Mouse (Mus musculus) forebrain, embryonic 14.5 days (tissue): ENCODE results near the gene Rfxank. TPM values are rescaled to one million over a fixed set of nuclear protein-coding genes. Genes with fewer than 3 reads are reported as not detected.

ENCODE experiments used
- ATAC-seq: fragments of 200-750 bp; cut with Nextera tagmentation; 2 replicates; pipeline ENCODE4 v1.8.0; 2017; ENCODE audit warnings: mild to moderate bottlenecking, moderate library complexity
- DNase-seq: peaks from one replicate; pipeline ENCODE4 v3.0.0-alpha.2; 2015; ENCODE audit warnings: low spot score
- H3K27ac ChIP-seq: fragments of 300-500 bp; sonication (generic); 2 replicates; pipeline ENCODE4 v1.5.1; 2014; ENCODE audit warnings: low read depth, mild to moderate bottlenecking, control low read depth, low read length, moderate library complexity
- H3K27me3 ChIP-seq: fragments of 300-500 bp; sonication (generic); replicated peaks from 2 replicates; pipeline ENCODE4 v1.6.1; 2014; ENCODE audit warnings: low read length, control low read depth, mixed read lengths; ENCODE audit not compliant: control insufficient read depth, insufficient read depth
- H3K36me3 ChIP-seq: fragments of 300-500 bp; sonication (generic); 2 replicates; pipeline ENCODE4 v1.6.1; 2014; ENCODE audit warnings: low read length, control low read depth; ENCODE audit not compliant: control insufficient read depth, insufficient read depth
- H3K4me1 ChIP-seq: fragments of 300-500 bp; sonication (generic); 2 replicates; pipeline ENCODE4 v1.6.1; 2014; ENCODE audit warnings: antibody characterized with exemption, low read length, control low read depth; ENCODE audit not compliant: control insufficient read depth, insufficient read depth
- H3K4me2 ChIP-seq: fragments of 300-500 bp; sonication (generic); 2 replicates; pipeline ENCODE4 v1.6.1; 2014; ENCODE audit warnings: mild to moderate bottlenecking, control low read depth, low read length
- H3K4me3 ChIP-seq: fragments of 300-500 bp; sonication (generic); 2 replicates; pipeline ENCODE4 v1.5.1; 2014; ENCODE audit warnings: low read depth, low read length, control low read depth
- H3K9ac ChIP-seq: fragments of 300-500 bp; sonication (generic); 2 replicates; pipeline ENCODE4 v1.6.1; 2014; ENCODE audit warnings: mild to moderate bottlenecking, low read length, control low read depth, moderate library complexity
- H3K9me3 ChIP-seq: fragments of 300-500 bp; sonication (generic); replicated peaks from 2 replicates; pipeline ENCODE4 v1.6.1; 2016; ENCODE audit warnings: low read length, control low read depth, mixed read lengths; ENCODE audit not compliant: control insufficient read depth
- WGBS: fragments of 180-500 bp; shearing (Covaris S2); extraction: QIAGEN DNeasy Blood & Tissue Kit; methylation state at CpG from one replicate; pipeline ENCODE4 v1.1.7; 2014; 5-methylcytosine and 5-hydroxymethylcytosine counted together
- polyA plus RNA-seq: library from polyadenylated mRNA; unstranded; fragments of >200 nt; fragmentation: Nextera tagmentation; extraction: Ambion mirVana; gene quantifications from 2 replicates; pipeline ENCODE4 v1.2.1, GENCODE M21; 2014

Rfxank gene
- 8.7 and 9.2 TPM in 2 replicates for polyA plus RNA-seq

DNA sequence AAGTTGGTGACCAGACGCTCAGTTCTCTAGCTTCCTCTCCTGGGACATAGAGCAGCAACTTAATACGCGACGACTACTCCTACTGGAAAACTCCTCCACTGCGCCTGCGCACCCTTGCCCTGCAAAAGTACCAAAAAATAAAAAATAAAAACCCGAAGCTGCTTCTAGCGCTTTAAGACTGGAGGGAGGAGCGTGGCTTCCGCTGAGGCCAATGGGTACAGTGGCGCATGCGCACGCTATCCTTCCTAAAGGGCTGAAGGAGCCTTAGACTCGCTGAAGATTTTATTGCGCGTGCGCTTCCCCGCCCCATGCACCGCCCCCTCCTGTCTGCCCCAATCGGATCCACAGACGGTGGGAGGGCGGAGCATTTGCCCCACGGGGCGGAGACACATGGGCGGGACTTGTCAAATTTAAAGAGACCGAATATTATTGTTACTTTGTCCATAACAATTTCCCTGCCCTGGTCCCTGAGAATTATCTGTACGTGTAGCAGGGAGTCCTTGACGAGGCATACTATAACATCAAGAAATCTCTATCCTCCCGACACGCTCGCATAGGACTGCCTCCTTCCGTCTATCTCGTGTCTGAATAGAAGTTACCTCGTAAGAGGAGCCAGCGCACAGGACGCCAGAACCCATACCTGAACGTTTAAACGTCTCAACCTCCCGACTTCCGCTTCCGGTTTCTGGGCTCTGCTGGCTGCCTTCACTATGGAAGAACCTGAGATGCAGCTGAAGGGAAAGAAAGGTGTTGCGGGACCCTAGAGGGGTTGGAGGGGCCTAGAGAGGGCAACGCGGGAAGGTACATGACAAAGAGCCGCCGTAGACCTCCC, at the start of gene Rfxank, which contains the start of the genes Borcs8 and Mef2b:
Gene Rfxank (minus strand): TSS at position 129 of the 832 bp plus-strand sequence.
Gene Borcs8 (plus strand): TSS at position 474 of the 832 bp plus-strand sequence.
Gene Mef2b (plus strand): TSS at position 686 of the 832 bp plus-strand sequence.
- Histone ChIP-seq H3K4me1 (peaks cover 18% of the 10 kb centered on the region), H3K9me3 (no peaks in the 10 kb centered on the region), H3K4me2 (peak within 1 kb of the TSS; percentile 67), H3K27ac (peak within 1 kb of the TSS; percentile 80), H3K4me3 (peak within 1 kb of the TSS; percentile 71), H3K9ac (peak within 1 kb of the TSS; percentile 79), H3K27me3 (no peaks in the 10 kb centered on the region), H3K36me3 (peaks cover 46% of the 10 kb centered on the region)
- WGBS, result under 1% methylated on average over 46 of the region's 46 CpGs
- ATAC-seq (peak; percentile 98), DNase-seq (peak; percentile 100)

DNA sequence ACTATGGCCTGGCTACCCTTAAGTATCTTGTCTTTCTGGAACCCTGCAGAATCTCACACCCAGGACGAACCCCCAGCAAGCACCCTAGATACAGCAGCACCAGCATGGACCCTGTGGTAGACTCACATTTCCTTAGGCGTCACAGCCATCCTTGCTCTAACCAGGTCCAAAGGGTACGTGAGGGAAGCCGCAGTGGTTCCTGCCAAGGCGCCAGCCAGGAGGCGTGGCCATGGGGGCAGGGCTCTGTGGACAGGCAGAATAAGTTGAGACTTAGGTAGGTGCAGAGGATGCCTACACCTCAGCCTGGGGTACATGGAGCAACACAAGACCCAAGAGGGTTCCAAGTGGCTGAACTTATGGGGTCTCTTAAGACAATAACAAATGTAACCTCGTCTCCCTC, 49.8 kb upstream of the Rfxank start:
- H3K4me3 ChIP-seq, result no peak overlapping the region
- DNase-seq, result no peak
- no peaks in the 10 kb centered on the region for H3K27me3 ChIP-seq
- H3K9me3 ChIP-seq, result no peaks in the 10 kb centered on the region
- WGBS, result 68% methylated on average over 7 of the region's 7 CpGs
- no peak for ATAC-seq
- no peaks in the 10 kb centered on the region for H3K4me1 ChIP-seq
- H3K36me3 ChIP-seq, result no peaks in the 10 kb centered on the region
- no peak overlapping the region for H3K27ac ChIP-seq
- no peak overlapping the region for H3K4me2 ChIP-seq
- no peak overlapping the region for H3K9ac ChIP-seq

DNA sequence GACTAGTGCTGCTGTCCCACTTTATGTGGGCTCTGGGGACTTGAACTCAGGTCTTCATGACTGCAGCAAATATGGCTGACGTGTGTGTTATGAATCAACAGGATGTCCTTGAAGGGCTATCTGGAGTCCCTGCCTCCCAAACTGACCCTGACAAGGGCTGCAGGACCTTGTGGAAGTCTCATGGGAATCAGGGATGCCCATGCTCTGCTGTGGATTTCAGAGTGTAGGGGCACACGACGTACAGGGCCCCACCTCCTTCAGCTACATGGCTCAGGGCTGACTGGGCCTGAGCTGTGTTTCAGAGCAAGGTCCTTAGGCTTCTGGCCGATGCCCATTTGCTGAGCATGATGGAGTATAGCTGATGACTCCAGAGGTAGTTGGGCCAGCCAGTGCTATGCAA, 44.2 kb upstream of the Rfxank start:
- no peak overlapping the region for H3K4me2 ChIP-seq
- H3K36me3 ChIP-seq, result peaks cover 27% of the 10 kb centered on the region
- H3K9ac ChIP-seq, result no peak overlapping the region
- ATAC-seq, result no peak
- H3K4me3 ChIP-seq, result no peak overlapping the region
- H3K27ac ChIP-seq, result no peak overlapping the region
- H3K9me3 ChIP-seq, result no peaks in the 10 kb centered on the region
- 91% methylated on average over 4 of the region's 4 CpGs for WGBS
- no peaks in the 10 kb centered on the region for H3K4me1 ChIP-seq
- H3K27me3 ChIP-seq, result no peaks in the 10 kb centered on the region
- DNase-seq, result no peak

DNA sequence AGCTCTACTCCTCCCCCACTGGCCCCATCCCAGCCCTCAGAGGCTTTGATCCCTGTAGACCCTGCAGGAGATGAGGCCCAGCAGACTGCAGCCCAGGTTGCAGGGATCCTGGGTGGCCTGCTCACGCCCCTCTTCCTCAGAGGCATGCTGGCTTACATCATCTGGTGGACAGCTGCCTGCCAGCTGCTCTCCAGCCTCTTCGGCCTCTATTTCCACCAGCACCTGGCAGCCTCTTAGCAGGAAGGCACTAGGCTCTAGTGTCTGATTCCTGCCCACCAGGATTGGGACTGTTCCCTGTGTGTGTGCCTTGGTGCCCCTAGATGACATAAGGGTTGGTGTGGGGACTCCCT, 42.9 kb upstream of the Rfxank start:
- Histone ChIP-seq H3K4me3 (no peak overlapping the region), H3K9me3 (no peaks in the 10 kb centered on the region), H3K4me1 (no peaks in the 10 kb centered on the region), H3K27me3 (no peaks in the 10 kb centered on the region), H3K4me2 (no peak overlapping the region), H3K27ac (no peak overlapping the region), H3K36me3 (peaks cover 38% of the 10 kb centered on the region), H3K9ac (no peak overlapping the region)
- no peak for ATAC-seq
- WGBS, result 85% methylated on average over 2 of the region's 2 CpGs
- no peak for DNase-seq

DNA sequence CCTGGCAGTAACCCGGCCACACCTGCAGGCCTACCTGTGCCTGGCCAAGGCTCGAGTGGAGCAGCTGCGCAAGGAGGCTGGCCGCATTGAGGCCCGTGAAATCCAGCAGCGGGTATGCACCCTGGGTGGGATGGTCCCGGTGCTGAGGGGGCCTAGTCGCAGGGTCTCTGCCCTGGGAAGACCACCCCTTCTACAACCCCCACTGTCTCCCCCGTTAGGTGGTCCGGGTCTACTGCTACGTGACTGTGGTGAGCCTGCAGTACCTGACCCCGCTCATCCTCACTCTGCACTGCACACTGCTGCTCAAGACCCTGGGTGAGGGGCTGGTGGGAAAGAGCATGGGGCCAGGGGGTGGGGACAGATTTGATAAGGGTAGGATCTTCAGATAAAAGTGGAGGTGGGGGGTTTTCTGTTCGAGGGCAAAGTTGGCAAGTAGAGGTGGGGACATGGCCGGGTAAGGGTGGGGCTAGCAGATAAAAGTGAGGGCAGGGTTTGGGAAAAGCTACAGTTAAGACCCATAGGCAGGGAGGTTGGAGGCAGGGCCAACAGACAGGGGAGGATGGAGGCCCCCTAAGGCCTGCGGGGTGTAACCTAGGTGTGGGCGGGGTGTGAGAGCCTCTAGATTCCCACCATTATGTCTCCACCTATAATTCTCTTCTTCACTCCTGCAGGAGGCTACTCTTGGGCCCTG, 42.4 kb upstream of the Rfxank start:
- H3K27me3 ChIP-seq, result no peaks in the 10 kb centered on the region
- 91% methylated on average over 16 of the region's 16 CpGs for whole genome bisulfite sequencing
- no peaks in the 10 kb centered on the region for H3K9me3 ChIP-seq
- no peak overlapping the region for H3K27ac ChIP-seq
- H3K9ac ChIP-seq, result no peak overlapping the region; the same call in 1 of the 2 replicates
- no peak for ATAC-seq
- no peak for DNase-seq
- peaks cover 40% of the 10 kb centered on the region for H3K36me3 ChIP-seq
- no peaks in the 10 kb centered on the region for H3K4me1 ChIP-seq
- H3K4me2 ChIP-seq, result no peak overlapping the region
- no peak overlapping the region for H3K4me3 ChIP-seq

DNA sequence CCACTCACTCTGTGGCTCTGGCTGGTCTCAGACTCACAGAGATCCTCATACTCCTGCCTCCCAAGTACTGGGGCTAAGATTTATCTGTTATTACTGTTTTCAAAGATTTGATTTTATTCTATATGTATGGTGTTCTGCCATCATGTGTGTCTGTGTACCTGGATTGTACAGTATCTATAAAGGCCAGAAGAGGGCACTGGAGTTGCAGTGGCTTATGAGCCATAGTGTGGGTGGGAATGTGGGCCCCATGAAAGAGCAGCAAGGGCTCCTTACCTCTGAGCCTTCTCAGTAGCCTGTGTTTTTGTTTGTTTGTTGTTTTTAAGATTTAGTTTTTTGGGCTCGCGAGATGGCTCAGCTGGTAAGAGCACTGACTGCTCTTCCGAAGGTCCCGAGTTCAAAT, 40.1 kb upstream of the Rfxank start:
- no peak overlapping the region for H3K4me3 ChIP-seq
- H3K27ac ChIP-seq, result no peak overlapping the region
- peaks cover 40% of the 10 kb centered on the region for H3K36me3 ChIP-seq
- WGBS, result 100% methylated on average over 4 of the region's 4 CpGs
- no peak overlapping the region for H3K4me2 ChIP-seq
- H3K4me1 ChIP-seq, result no peaks in the 10 kb centered on the region
- DNase-seq (no peak), ATAC-seq (no peak)
- H3K27me3 ChIP-seq, result no peaks in the 10 kb centered on the region
- no peaks in the 10 kb centered on the region for H3K9me3 ChIP-seq
- H3K9ac ChIP-seq, result no peak overlapping the region

DNA sequence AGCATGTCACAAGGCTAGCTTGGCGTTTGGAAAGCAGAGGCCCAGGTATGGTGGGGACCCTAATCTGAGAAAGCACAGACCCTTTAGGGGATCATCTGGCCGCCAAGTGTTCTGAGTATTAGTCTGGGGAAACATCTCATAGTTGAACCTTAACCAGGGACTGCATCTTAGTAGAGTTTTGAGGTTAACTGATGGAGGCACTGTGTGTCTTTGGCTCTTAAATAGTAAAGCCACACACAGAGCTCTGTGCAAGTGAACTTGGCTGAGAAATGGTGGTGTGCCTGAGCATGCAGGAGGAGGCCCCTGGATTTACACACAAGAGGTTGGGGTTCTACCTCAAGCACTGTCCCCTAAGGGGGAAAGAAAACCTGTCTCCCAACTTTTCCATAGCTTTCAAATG, 39.3 kb upstream of the Rfxank start:
- no peak overlapping the region for H3K4me2 ChIP-seq
- DNase-seq (no peak), ATAC-seq (no peak)
- 90% methylated on average over 2 of the region's 2 CpGs for WGBS
- peaks cover 40% of the 10 kb centered on the region for H3K36me3 ChIP-seq
- no peaks in the 10 kb centered on the region for H3K9me3 ChIP-seq
- H3K4me3 ChIP-seq, result no peak overlapping the region
- H3K9ac ChIP-seq, result no peak overlapping the region
- H3K27ac ChIP-seq, result no peak overlapping the region
- H3K27me3 ChIP-seq, result no peaks in the 10 kb centered on the region
- no peaks in the 10 kb centered on the region for H3K4me1 ChIP-seq

DNA sequence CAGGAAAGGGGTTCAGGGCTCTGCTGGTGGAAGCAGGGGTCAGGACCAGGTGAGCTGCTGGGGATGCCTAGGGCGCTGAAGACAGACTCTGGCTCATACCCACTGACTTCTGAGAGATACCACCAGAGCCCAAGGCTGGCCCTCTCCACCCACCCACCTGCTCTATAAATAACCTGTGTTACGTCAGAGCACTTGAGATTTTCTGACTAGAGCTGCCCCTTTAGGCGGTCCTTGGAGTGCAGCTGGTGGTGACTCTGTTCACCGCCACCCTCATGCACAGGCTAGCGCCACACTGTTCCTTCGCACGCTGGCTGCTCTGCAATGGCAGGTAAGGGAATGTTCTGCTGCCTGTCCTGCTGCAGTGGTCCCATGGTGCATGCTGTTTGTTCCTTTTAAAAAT, 35.1 kb upstream of the Rfxank start:
- Histone ChIP-seq H3K4me3 (no peak overlapping the region), H3K9me3 (no peaks in the 10 kb centered on the region), H3K9ac (peak overlapping the region; percentile 21; the same call in 1 of the 2 replicates), H3K4me1 (peaks cover 7% of the 10 kb centered on the region; the same call in 1 of the 2 replicates), H3K36me3 (peaks cover 15% of the 10 kb centered on the region), H3K27me3 (no peaks in the 10 kb centered on the region), H3K4me2 (no peak overlapping the region), H3K27ac (no peak overlapping the region)
- no peak for DNase-seq
- 91% methylated on average over 7 of the region's 7 CpGs for WGBS
- ATAC-seq, result no peak

DNA sequence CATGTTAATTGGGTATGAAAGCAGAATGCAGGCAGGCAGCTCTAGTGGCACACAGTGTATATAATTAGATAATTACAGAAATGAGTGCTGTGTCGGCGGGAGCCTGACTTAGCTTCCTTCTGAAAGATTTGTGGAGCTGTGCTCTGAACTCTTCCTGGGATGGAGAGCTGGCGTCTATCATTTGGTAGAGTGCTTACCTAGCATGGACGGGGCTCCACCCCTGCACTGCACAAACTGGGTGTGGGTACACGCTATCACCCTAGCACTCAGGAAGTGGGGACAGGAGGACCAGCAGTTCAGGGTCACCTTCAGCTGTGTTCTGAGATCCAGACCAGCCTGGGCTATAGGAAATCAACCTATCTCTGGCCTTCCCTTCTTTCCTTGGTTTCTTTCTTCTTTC, 34.4 kb upstream of the Rfxank start:
- ATAC-seq (no peak), DNase-seq (no peak)
- H3K4me1 ChIP-seq, result peaks cover 7% of the 10 kb centered on the region; the same call in 1 of the 2 replicates
- 88% methylated on average over 5 of the region's 5 CpGs for WGBS
- H3K9ac ChIP-seq, result no peak overlapping the region; the same call in 1 of the 2 replicates
- H3K4me2 ChIP-seq, result peak overlapping the region; percentile 62
- H3K4me3 ChIP-seq, result 0 out of 2 replicates have a peak overlapping the region, but pooled peaks have one; percentile 54
- no peaks in the 10 kb centered on the region for H3K27me3 ChIP-seq
- H3K36me3 ChIP-seq, result peaks cover 15% of the 10 kb centered on the region
- H3K27ac ChIP-seq, result no peak overlapping the region
- no peaks in the 10 kb centered on the region for H3K9me3 ChIP-seq
